Comparison of ENCODE assay signal across 14 mouse cellular contexts in the genomic region with DNA sequence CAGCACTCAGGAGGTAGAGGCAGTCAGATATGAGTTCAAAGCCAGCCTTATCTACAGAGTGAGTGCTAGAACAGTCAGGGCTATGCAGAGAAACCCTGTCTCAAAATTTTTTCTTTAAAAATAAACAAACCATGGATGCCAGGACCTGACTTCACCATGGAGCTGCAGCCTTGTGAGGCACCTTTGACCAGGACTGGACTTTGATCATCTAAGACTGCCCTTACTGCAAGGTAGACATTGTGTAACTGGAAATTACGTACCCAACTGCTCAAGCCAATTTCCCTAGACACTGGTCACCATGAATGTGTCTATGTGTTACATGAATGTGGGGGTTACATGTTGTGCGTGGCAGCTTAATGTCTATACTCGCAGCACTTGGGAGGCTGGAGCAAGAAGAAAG.
"Had no signal": no experiment of that assay in that cellular context is flagged by ENCODE, and none has a peak within 500 bp of the region (broad histone marks: within the 10 kb centered on the region; RNA-seq: fewer than 3 reads in every experiment).

No protein-coding gene starts in this region.

- DNase-seq: layer of hippocampus, adult 9-11 months; liver; lung, adult 2 months; lung, postnatal 14 days; lung, postnatal 4 days; midbrain, embryonic 14.5 days; thymus, adult 2 months; thymus, postnatal 14 days; thymus, postnatal 4 days had no signal

- H3K27me3 ChIP-seq: limb, embryonic 13.5 days; liver, embryonic 15.5 days had no signal

- H3K9ac ChIP-seq: limb, embryonic 13.5 days; liver, embryonic 15.5 days had no signal

- H3K4me1 ChIP-seq: liver, embryonic 15.5 days had no signal

- H3K36me3 ChIP-seq: limb, embryonic 10.5 days; liver, embryonic 15.5 days had no signal

- H3K9me3 ChIP-seq: limb, embryonic 10.5 days; limb, embryonic 13.5 days; liver, embryonic 15.5 days had no signal

- H3K4me3 ChIP-seq: layer of hippocampus, adult 2 months; limb, embryonic 10.5 days; limb, embryonic 13.5 days; liver, embryonic 15.5 days had no signal

- H3K27ac ChIP-seq: layer of hippocampus, adult 2 months; limb, embryonic 10.5 days; limb, embryonic 13.5 days; liver, embryonic 15.5 days had no signal

- H3K4me2 ChIP-seq: limb, embryonic 13.5 days; liver, embryonic 15.5 days; midbrain, embryonic 11.5 days had no signal
